Mouse (Mus musculus) testis, adult 2 months (tissue): Measurements from ENCODE around the gene Rtkn.

Experiments
- CTCF ChIP-seq: fragments of 200-500 bp; IDR thresholded peaks from 2 replicates; pipeline ENCODE4 v1.5.1; 2012; ENCODE audit warnings: low read depth, mild to moderate bottlenecking, inconsistent platforms, low read length, moderate library complexity; ENCODE audit not compliant: control insufficient read depth, insufficient read depth, insufficient replicate concordance
- POLR2A ChIP-seq: fragments of 200-500 bp; IDR thresholded peaks from 2 replicates; pipeline ENCODE4 v1.6.1; 2012; ENCODE audit warnings: low read depth, mild to moderate bottlenecking, inconsistent platforms, low read length, moderate library complexity; ENCODE audit not compliant: control insufficient read depth

DNA sequence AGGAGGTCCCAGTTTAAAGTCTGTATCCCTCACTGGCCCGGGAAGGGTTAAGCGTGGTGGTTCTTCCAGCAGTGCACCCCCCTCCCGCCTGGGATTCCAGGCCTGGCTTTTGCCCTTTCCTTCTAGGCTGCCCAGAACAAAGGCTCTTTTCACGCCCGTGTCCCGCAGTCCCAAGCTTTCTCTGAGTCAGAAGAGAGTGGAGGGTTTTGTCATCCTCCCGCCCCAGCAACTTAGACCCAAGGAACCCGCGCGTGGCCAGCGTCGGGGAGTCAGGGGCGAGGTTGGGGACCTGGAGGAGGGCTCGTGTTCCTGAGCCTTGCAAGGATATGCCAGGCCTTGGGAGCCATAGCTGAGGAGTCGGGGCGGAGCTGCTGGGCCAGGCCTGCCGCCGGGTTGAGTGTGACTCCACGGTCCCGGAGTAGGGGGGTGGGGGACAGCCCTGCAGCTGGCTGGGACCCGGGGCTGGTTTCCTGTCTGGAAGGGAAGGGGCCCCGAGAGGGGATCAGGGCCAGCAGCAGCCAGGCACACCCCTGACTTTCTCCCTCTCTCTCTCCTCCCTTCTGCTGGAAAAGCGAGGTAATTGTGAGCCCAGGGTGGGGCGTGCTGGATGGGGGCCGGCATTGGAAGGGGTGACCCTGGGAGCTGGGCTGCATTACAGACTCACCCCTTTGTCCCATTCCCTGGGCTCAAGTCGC is 1.8 kb downstream of the Rtkn start:
- TF ChIP-seq CTCF (no peak), POLR2A (no peak)
